Mouse (Mus musculus): ENCODE results near the gene Eif2s1.

Gene Eif2s1

DNA sequence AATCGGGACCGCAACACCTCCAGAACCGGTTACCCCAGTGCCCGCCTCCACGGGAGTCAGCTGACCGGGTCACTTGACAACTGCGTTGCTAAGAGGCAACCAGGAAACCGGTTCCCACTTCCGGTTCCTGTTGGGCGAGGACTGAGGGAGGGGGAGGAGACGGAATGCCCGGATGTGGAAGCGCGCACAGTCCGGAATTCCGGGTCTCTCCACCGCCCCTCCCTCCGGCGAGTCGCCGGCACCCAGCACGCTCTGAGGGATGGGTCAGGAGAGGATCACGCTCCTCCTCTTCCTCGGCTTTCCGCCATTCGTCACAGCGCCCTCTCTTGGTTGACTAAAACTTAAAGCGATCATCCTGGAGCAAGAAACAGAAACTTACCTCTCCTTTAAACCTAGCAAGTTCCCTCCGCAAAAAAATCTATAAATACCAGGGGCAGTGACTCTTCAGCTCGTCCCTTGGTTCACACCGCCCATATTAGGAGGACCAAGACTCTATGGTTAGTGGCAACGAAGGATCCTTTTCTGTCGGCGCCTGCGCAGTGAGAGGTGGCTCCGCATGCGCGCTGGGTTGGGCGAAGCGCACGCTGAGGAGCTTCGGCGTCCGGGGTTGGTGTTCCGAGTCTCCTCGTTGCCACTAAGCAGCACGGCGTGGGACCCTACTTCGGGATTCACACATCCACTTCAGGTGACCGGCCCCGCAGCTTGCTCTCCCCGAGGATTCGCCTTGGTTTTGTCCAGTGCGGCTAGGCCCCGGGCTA is at the start of gene Eif2s1, which contains the start of gene Atp6v1d:
Gene Eif2s1 (plus strand): TSS at position 324 of the 758 bp plus-strand sequence.
Gene Atp6v1d (minus strand): TSS at position 143 of the 758 bp plus-strand sequence.
- peak; percentile 99 for DNase-seq (ENCODE audit: low spot score in 2 of 2)

DNA sequence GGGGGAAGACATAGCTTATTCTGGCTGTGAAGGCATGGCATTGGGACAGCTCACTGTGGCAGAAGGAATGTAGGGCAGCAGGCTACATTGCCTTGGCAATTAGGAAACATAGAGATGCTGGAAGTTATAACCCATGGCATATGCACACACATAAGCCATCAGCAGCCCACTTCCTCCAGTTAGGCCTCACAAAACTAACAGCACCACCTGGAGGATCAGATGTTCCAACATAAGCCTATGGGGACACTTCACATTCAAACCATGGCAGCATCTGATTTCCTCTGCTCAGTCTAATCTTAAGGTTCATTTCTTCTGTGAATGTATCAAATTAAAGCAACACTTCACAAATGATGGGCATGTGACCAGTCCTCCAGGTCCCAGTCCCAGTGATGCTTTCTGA is 47.2 kb upstream of the Eif2s1 start:
- DNase-seq (ENCODE audit: low spot score in 2 of 2) = peak in 1 of 2 experiments; percentile 5

GRCm38 (mm10) chr12:78834496-78834895 is 27.1 kb upstream of the Eif2s1 start:
- DNase-seq (ENCODE audit: low spot score in 2 of 2) = no peak

DNA sequence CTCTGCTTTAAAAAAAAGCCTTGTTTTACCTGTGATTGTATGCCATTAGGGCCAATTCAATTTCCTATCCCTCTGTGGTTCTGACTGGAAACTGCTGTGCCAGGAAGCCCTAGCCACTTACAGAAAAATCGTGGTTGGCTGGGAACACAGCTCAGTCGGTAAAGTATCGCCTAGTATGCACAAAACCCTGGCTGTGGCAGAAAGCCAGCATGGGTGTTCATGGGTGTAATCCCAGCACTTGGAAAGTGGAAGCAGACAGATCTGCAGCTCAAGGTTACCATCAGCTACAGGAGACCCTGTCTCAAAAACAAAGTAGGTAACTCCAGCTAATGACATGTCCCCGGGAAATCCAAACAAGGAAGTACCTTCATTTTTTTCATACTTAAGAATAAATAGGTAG is 21.7 kb upstream of the Eif2s1 start:
- DNase-seq (ENCODE audit: low spot score in 2 of 2) = no peak

- no peak for DNase-seq (ENCODE audit: low spot score in 2 of 2)
These were observed 19.2 kb upstream of the Eif2s1 start for GRCm38 (mm10) chr12:78842429-78842828.

DNA sequence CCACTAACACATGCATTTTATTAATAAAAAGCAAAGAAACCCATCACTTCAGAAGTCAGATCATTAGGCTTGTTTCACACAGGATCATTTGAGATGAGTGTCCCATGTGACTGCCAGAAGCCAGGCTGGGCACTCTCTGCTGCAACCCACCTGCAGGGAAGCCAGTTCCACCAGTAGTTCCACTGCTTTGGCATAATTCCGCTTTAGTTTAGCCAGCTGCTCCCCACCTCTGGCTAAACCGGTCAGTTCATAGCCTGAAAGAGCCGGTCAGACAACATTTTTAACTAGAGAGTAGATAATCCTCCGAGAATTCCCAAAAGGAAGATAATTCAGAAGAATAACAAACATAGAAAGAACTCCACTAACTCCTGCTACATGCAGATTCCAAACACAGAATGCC is 13.4 kb upstream of the Eif2s1 start:
- DNase-seq (ENCODE audit: low spot score in 2 of 2) = no peak

GRCm38 (mm10) chr12:78860921-78861495 is 611 bp upstream of the Eif2s1 start:
- DNase-seq (ENCODE audit: low spot score in 2 of 2) = no peak

- no peak for DNase-seq (ENCODE audit: low spot score in 2 of 2)
These were observed 673 bp downstream of the Eif2s1 start for GRCm38 (mm10) chr12:78862254-78862730.

DNA sequence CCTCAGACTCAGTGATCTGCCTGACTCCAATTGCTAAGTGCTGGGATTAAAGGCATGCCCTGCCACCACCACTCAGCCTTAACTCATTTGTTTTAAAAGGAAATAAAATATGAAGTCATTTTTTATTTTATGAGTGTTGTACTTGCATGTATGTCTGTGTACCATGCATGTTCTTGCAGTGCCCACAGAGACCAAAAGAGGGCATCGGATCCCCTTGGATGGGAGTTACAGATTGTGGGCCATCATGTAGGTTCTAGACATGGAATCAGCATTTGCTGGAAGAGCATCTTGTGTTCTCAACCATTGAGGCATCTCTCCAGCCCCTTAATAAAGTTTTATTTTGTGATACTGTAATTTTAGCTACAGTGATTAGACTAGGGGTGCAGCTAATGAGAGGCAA is 3.8 kb downstream of the Eif2s1 start:
- peak; percentile 6 to 44 for DNase-seq (ENCODE audit: low spot score in 2 of 2)

- DNase-seq (ENCODE audit: low spot score in 2 of 2) = no peak
These were observed 6.5 kb downstream of the Eif2s1 start for GRCm38 (mm10) chr12:78868115-78868514.

GRCm38 (mm10) chr12:78874581-78874980 is 13.0 kb downstream of the Eif2s1 start:
- no peak for DNase-seq (ENCODE audit: low spot score in 2 of 2)

GRCm38 (mm10) chr12:78890062-78890461 is 28.4 kb downstream of the Eif2s1 start:
- DNase-seq (ENCODE audit: low spot score in 2 of 2) = no peak

DNA sequence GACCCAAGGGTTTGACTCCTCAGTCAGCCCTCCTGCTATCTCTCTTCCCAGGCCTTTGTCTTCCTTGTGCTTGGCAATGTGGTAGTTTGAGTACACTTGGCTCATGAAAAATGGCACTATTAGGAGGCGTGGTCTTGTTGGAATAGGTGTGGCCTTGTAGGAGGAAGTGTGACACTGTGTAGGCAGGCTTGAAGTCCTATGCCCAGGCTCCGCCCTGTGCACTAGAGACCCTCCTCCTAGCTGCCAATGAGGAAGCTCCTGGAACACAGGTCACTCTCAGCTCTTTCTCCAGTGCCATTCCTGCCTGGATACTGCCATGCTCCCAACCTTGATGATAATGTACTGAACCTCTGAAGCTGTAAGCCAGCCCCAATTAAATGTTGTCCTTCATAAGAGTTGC is 29.5 kb downstream of the Eif2s1 start:
- no peak for DNase-seq (ENCODE audit: low spot score in 2 of 2)

DNA sequence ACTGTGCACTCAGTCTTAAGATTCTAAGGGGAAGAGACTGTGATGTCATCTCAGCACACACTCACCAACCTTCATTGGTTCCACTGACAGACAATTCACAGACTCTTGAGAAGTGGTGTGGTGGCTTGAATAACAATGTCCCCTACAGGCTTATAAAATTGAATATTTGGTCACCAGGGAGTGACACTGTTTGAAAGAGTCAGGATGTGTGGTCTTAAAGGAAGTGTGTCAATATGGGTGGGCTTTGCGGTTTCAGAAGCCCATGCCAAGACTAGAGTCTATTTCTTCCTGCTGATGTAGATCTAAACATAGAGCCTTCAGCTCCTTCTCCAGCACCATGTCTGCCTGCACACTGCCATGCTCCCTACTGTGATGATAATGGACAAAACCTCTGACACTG is 36.2 kb downstream of the Eif2s1 start:
- DNase-seq (ENCODE audit: low spot score in 2 of 2) = no peak

DNA sequence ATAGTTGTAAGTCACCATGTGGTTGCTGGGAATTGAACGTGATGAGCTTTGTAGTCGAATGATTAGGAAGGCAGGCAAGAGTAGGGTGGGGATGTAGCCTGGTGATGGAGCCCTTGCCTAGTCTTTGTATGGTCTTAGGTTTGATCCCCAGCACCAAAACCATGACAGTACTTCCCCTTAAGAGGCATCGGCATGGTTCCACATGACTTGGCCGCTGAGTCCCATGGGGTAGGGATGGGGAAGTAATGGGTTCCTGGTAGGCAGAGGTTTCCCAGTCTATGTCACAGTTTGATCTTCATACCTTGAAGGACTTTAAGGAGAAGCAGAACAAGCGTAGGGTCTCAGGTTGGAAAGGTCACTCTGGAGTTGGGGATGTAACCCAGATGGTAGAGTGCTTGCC is 39.8 kb downstream of the Eif2s1 start:
- peak; percentile 77 for DNase-seq (ENCODE audit: low spot score in 2 of 2)

DNA sequence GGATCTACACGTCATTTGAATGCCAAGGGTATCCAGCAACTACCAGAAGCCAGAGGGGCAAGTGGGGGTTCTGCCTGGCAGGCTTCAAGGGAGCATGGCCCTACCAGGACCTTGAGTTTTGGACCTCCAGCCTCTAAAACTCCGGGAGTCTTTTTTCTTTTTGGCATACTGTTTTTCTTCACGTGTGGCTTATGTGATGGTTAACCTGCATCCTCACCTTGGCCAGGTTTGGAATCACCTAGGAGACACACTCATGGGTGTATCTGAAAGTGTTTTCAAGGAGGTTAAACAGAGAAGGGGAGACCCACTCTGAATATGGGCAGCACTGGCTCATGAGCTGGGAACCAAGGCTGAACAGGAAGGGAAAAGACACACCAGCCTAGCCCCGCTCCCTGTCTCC is 41.7 kb downstream of the Eif2s1 start:
- no peak for DNase-seq (ENCODE audit: low spot score in 2 of 2)

DNA sequence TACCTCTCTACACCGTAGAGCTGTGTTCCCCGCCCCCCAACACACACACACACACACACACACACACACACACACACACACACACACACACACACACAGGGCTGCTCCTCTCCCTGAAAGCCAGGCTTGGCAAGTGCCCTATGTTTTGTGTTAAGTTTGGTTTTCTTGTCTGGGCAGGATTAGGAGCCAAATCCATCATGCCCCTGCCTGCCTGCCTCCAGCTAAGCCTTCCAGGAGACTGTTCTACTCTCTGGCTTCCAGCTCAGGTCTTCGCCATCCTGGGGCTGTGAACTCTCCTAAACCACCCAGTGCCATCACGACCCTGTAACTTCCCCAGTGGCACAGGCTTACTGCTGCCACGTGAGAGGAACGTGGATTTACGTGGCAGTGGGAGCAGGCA is 42.9 kb downstream of the Eif2s1 start:
- DNase-seq (ENCODE audit: low spot score in 2 of 2) = no peak

DNA sequence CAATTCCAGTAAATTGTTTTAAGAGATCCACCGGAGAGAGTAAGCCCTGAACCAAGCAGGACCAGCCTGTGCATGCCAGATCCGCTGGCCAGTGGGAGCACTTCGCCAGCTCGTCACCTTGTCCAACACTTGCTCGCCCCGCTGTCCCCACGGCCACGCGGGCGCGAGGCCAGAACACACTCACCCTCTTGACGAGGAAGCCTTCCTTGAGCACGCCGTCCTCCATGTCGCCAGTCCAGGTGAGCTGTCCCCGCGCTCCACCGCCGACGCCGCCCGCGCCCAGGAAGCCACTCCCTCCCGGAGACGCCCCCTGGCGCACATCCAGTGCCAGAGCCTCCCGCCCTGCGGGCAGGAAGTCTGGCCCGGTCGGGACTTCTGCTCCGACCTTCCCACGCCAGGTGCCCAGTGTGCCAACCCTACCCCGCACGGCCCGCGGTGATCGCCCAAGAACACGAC is 45.1 kb downstream of the Eif2s1 start, which contains the start of gene Plek2:
Gene Plek2 (minus strand): TSS at position 258 of the 456 bp plus-strand sequence.
- peak; percentile 68 to 74 for DNase-seq (ENCODE audit: low spot score in 2 of 2)

DNA sequence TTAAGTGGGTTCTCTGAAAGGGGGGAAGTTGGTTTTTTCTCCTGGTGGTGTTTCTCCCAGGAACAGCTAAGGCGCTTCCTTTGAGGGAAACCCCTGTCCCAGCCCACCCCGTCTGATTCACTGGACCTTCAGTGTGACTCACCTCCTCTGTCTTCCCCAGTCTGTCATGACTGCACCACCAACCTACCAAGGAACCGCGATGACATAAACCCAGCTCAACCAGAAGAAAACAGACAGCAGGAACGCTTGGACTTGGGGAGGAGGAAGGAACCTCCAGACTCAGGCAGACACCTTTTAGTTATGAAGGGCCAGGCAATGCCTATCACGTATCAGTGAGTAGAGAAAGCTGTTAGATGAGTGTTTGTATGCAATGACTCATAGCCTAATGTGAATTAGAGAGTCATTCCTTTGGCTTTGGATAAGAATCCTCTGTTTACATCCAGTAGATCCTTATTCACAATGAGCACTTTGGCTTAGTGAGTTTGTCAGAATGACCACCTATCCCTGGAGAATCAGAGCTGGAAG is 46.5 kb downstream of the Eif2s1 start:
- no peak for DNase-seq (ENCODE audit: low spot score in 2 of 2)

DNA sequence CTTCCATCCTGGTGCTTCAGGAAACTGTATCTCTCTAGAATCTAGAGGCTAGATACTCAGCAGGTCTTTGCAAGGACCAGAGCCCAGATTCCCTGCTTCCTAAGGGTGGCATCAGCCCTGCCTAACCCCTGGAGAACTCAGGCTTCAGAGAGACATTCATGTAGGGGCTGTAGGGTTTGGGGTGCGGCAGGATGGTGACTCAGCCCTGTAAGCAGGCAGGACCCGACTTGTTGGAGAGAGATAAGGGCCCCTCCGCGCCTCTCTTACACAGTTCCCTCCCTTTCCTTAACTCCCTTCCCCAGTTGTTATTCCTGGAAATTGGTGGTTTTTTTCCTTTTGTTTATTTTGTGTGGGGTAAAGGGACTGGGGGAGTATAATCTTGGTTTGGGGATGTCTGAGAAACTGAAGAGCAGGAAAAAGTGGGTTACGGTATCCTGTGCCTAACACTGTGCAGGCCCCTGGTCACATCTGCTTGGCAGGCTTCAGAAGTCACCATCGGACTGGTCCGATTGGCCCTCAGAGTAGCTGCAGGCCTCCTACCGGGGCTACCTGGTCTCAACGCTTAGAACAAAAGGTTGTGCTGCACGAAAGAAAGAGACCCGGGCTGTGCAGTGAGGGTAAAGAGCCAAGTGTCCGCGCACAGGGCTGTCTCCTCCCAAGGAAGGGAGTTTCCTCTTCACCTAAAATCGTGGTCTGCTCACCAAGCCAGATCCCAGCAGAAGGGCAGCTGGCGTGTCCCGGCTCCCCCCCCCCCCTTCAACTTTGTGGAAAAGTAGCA is 49.3 kb downstream of the Eif2s1 start:
- DNase-seq (ENCODE audit: low spot score in 2 of 2) = peak; percentile 54 to 69

GRCm38 (mm10) chr12:78911707-78912417 is 50.2 kb downstream of the Eif2s1 start:
- DNase-seq (ENCODE audit: low spot score in 2 of 2) = peak; percentile 62 to 78

All from spleen, postnatal 36 days (tissue).